Mouse (Mus musculus) adrenal gland (tissue): ENCODE measurements around the gene Cd93.

ENCODE experiments used
- intact Hi-C: fragments of 180-260 bp; cut with DNase I; formaldehyde crosslinking; loops from one replicate; pipeline ENCODE4 v1.15.1; 2025

The Cd93 gene

GRCm38 (mm10) chr2:148406160-148406970 is 37.0 kb downstream of the Cd93 start:
- intact Hi-C loops, result loop anchor here (5.0 kb wide), 4 partner anchors 131 to 284 kb away; no protein-coding TSS in a partner anchor

DNA sequence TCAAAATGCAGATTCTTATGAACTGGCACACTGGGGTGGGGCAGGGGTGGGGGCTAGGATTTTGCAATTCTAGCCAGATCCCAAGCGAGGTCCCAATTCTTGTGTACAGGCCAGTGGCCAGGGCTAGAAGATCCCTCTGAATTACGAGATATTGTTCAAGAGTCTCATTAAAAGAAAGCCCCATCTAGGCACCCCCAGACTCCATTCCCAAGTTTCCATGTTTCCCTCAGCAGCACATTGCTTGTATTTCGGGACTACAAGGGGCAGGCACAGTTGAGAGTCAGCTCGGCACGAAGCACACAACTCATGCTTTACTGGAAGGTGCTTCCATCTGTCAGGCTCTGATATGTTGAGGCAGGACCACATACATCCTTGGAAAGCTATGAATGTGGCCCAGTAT is 38.5 kb downstream of the Cd93 start:
- intact Hi-C loops, result loop anchor here (5.0 kb wide), 4 partner anchors 132 to 283 kb away; no protein-coding TSS in a partner anchor

DNA sequence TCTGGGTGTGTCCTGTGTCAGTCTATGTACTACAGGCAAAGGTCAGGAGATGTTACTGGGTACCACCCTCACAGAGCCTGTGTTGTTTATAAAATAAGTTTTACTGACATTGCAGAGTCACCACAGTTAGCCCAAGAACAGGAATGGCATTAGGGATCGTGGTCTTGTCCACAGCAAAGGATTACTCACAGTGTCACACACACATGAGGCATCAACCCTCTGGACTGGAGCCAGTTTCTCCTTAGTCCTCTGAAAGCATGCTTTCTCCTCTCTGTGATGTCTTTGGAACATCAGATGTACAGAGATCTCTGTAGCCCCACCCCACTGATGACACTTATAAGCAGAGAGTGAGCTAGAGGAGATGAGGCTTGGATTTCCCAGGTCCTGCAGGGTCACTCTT is 41.1 kb downstream of the Cd93 start:
- intact Hi-C loops, result no loop called here

DNA sequence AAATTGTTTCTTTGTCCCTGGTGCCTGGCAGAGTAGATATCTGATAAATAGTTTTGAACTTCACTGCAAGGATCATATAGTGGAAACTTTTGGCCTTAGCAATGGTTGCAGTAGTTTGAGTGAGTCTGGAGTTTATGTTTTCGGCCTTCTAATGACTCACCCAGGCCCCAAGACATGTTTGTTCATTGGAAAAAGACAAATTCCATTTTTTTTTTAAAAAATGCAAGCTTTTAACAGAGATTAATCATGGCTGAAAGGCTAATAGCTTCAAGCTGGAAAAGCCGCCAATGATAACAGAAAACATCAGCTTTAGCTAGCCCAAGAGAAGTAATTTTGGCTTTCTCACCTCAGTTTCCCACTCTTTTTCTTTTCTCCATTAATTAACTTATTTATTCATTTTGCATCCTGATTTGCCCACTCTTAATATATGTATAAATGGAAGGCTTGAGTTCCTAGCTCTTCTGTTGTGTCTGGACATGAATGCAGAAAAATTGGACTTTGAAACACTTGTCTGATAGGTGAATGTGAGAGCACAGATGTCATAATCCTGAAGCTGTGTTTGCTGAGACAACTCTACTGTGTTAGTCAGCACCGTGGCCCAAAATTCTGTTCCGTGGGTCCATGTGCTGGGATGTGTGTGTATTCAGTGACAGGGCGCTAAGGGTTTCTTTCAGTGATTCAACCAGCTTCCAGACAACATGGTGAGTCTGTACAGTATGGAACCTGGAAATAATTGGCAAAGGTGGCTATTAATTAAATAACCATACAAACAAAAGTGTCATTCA is 44.3 kb downstream of the Cd93 start:
- intact Hi-C loops, result no loop called here

DNA sequence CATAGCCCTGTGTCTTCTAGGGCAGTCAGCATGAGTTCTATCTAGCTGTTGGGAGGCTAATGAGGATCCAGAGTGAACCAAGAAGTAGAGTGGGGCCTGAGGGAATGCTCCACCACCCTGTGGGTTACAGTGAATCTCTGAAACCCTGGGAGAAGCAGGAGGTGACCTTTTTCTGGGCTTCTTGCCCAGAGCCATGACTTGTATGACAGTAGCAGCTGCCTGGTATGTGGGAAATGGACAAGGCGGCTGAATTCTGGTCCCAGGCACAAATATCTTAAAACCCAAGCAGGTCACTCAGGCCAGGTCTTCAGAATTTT is 45.6 kb downstream of the Cd93 start:
- intact Hi-C loops, result no loop called here

- intact Hi-C loops, result no loop called here
Observed at GRCm38 (mm10) chr2:148397015-148397783, 46.2 kb downstream of the Cd93 start.

DNA sequence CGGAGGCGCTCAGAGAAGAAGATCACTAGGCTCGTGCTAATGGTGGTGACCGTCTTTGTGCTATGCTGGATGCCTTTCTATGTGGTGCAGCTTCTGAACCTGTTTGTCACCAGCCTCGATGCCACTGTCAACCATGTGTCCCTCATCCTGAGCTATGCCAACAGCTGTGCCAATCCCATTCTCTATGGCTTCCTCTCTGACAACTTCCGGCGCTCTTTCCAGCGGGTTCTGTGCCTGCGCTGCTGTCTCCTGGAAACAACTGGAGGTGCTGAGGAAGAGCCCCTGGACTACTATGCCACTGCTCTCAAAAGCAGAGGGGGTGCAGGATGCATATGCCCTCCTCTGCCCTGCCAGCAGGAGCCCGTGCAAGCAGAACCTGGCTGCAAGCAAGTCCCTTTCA is 47.2 kb downstream of the Cd93 start:
- intact Hi-C loops, result no loop called here

- intact Hi-C loops, result no loop called here
Observed at GRCm38 (mm10) chr2:148395131-148396051, 48.0 kb downstream of the Cd93 start, which contains the start of gene Sstr4. Sstr4 (plus strand) TSS chr2:148395344.

DNA sequence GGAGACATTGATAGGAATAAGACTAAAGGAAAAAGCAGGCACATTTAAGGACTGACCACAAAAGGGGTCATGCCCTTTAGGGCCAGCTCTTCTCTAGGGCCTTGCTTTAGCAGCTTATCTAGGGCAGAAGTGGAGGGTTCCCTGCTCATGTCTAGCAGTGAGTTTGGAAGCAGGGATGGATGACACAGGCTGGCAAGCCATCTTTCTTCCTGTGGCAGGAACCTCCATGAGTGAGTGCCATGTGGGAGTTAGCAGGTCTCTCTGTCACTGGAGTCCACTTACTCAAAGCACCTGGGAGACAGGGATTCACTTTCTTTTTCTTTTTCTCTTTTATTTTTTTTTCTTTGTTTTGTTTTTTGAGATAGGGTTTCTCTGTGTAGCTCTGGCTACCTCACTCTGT is 49.5 kb downstream of the Cd93 start:
- intact Hi-C loops, result no loop called here

GRCm38 (mm10) chr2:148393149-148393548 is 50.2 kb downstream of the Cd93 start:
- intact Hi-C loops, result no loop called here

- intact Hi-C loops, result no loop called here
Observed at GRCm38 (mm10) chr2:148387652-148388581, 55.4 kb downstream of the Cd93 start.

DNA sequence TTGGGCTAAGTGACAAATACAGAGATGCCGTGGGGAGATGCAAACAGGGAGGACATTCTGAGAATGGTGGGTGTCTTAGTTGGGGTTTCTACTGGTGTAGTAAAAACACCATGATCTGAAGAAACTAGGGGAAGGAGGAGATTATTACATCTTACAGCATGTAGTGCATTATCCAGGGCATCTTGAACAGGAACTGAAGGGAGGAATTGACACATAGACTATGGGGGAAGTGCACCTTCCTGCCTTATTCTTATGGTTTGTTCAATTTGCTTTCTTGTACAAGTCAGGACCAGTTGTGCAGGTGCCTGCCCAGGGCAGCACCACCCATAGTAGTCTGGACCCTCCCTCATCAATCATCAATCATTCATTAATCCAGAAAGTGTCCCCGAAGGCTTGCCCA is 56.4 kb downstream of the Cd93 start:
- intact Hi-C loops, result no loop called here
